Mouse (Mus musculus) erythroblast, embryonic 14.5 days (primary cell): Measurements from ENCODE around the gene Sars2.

Experiments
- GATA1 ChIP-seq: IDR thresholded peaks from 2 replicates; pipeline ENCODE4 v1.6.1; 2012; ENCODE audit warnings: low read length, inconsistent platforms, mixed read lengths
- TAL1 ChIP-seq: IDR thresholded peaks from 3 replicates; pipeline ENCODE4 v1.6.1; 2012; ENCODE audit warnings: low read length, inconsistent platforms, mixed read lengths

DNA sequence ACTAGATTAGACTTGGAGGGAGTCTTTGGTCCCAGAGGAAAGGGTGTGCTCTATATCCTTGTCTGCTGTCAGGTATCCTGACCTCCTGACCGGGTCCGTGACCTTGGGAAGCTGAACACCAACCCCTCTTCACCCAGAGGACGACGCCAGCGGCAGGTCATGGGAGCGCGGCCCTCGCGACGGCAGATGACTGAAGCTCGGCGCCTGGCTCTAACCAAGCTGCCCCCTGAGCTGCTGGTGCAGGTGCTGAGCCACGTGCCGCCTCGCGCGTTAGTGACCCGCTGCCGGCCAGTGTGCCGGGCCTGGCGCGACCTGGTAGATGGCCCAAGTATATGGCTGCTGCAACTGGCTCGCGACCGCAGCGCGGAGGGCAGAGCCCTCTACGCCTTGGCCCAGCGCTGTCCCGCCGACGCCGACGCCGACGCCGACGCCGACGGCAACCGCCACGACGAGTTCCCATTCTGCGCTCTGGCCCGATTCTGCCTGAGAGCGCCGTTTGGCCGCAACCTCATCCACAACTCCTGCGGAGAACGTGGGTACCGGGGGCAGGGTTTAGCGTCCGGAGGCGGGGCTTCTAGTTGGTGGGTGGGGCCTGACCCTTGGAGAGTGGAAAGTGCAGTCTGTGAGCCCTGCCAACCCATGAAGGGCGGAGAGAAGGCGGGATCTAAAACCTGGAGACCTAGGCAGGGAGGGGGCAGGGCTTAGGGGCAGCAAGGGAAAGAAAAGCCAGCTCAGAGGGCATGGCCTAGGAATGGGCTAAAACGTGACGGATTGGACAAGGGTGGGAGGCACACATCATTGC is 9.2 kb upstream of the Sars2 start:
- TF ChIP-seq TAL1: no peak
- no peak for TF ChIP-seq GATA1
